Mouse (Mus musculus) hindbrain, embryonic 11.5 days (tissue): Measurements from ENCODE around the gene Ttc17. TPM values are rescaled to one million over a fixed set of nuclear protein-coding genes. Genes with fewer than 3 reads are reported as not detected.
A peak's percentile ranks its signal among the peaks of the same experiment; 100 is the strongest.
"Not testable (repeated sequence)": the region's sequence is repeated elsewhere in the genome, so short reads cannot be mapped to it uniquely, and the experiment has no call there.

ENCODE experiments used
- ATAC-seq: fragments of 200-750 bp; cut with Nextera tagmentation; 2 replicates; pipeline ENCODE4 v1.8.0; 2017; ENCODE audit warnings: mild to moderate bottlenecking, moderate TSS enrichment, moderate library complexity; ENCODE audit not compliant: low FRiP score
- DNase-seq: peaks from one replicate; pipeline ENCODE4 v3.0.0-alpha.2; 2015; ENCODE audit warnings: low spot score
- H3K27ac ChIP-seq: fragments of 300-500 bp; sonication (generic); 2 replicates; pipeline ENCODE4 v1.5.1; 2014; ENCODE audit warnings: mild to moderate bottlenecking, low read depth, low read length
- H3K27me3 ChIP-seq: fragments of 300-500 bp; sonication (generic); 2 replicates; pipeline ENCODE4 v1.6.1; 2014; ENCODE audit warnings: mild to moderate bottlenecking, low read length, moderate library complexity, mixed read lengths; ENCODE audit not compliant: control insufficient read depth, insufficient read depth
- H3K36me3 ChIP-seq: fragments of 300-500 bp; sonication (generic); 2 replicates; pipeline ENCODE4 v1.6.1; 2014; ENCODE audit warnings: mild to moderate bottlenecking, low read length, moderate library complexity, mixed read lengths; ENCODE audit not compliant: control insufficient read depth, insufficient read depth
- H3K4me1 ChIP-seq: fragments of 300-500 bp; sonication (generic); replicated peaks from 2 replicates; pipeline ENCODE4 v1.6.1; 2014; ENCODE audit warnings: low read length, mixed read lengths; ENCODE audit not compliant: control insufficient read depth, insufficient read depth
- H3K4me2 ChIP-seq: fragments of 300-500 bp; sonication (generic); replicated peaks from 2 replicates; pipeline ENCODE4 v1.6.1; 2014; ENCODE audit warnings: mild to moderate bottlenecking, low read depth, low read length
- H3K4me3 ChIP-seq: fragments of 300-500 bp; sonication (generic); 2 replicates; pipeline ENCODE4 v1.5.1; 2014; ENCODE audit warnings: low read depth, low read length
- H3K9ac ChIP-seq: fragments of 300-500 bp; sonication (generic); 2 replicates; pipeline ENCODE4 v1.6.1; 2014; ENCODE audit warnings: low read depth, low read length
- H3K9me3 ChIP-seq: fragments of 300-500 bp; sonication (generic); 2 replicates; pipeline ENCODE4 v1.6.1; 2016; ENCODE audit warnings: low read length; ENCODE audit not compliant: control insufficient read depth
- WGBS: fragments of 180-500 bp; shearing (Covaris S2); extraction: QIAGEN DNeasy Blood & Tissue Kit; methylation state at CpG from one replicate; pipeline ENCODE4 v1.1.7; 2014; 5-methylcytosine and 5-hydroxymethylcytosine counted together
- polyA plus RNA-seq: library from polyadenylated mRNA; unstranded; fragments of >200 nt; fragmentation: Nextera tagmentation; extraction: Ambion mirVana; gene quantifications from 2 replicates; pipeline ENCODE4 v1.2.1, GENCODE M21; 2014

The Ttc17 gene
- polyA plus RNA-seq, 1 experiment from 2014 or later = 16.3 TPM

GRCm38 (mm10) chr2:94391127-94391526 is 15.4 kb downstream of the Ttc17 start:
- H3K27me3 ChIP-seq, H3K4me3 ChIP-seq, H3K36me3 ChIP-seq, H3K4me1 ChIP-seq, H3K27ac ChIP-seq, ATAC-seq, H3K9me3 ChIP-seq, H3K4me2 ChIP-seq, DNase-seq, H3K9ac ChIP-seq: not testable (repeated sequence)
- WGBS = 91% methylated on average over 10 of the region's 12 CpGs

GRCm38 (mm10) chr2:94389000-94389399 is 17.5 kb downstream of the Ttc17 start:
- H3K36me3 ChIP-seq = no peaks in the 10 kb centered on the region
- no peaks in the 10 kb centered on the region for H3K9me3 ChIP-seq
- H3K27me3 ChIP-seq = no peaks in the 10 kb centered on the region
- no peak overlapping the region for H3K4me2 ChIP-seq
- no peak overlapping the region for H3K4me3 ChIP-seq
- no peaks in the 10 kb centered on the region for H3K4me1 ChIP-seq
- no peak for DNase-seq
- H3K9ac ChIP-seq = no peak overlapping the region
- 85% methylated on average over 9 of the region's 9 CpGs for WGBS
- ATAC-seq = no peak
- no peak overlapping the region for H3K27ac ChIP-seq

GRCm38 (mm10) chr2:94387846-94388245 is 18.6 kb downstream of the Ttc17 start:
- H3K27me3 ChIP-seq = no peaks in the 10 kb centered on the region
- H3K4me3 ChIP-seq = no peak overlapping the region
- H3K9me3 ChIP-seq = no peaks in the 10 kb centered on the region
- H3K36me3 ChIP-seq = no peaks in the 10 kb centered on the region
- no peaks in the 10 kb centered on the region for H3K4me1 ChIP-seq
- DNase-seq = no peak
- no peak for ATAC-seq
- WGBS = 96% methylated on average over 5 of the region's 5 CpGs
- H3K9ac ChIP-seq = no peak overlapping the region
- no peak overlapping the region for H3K27ac ChIP-seq
- H3K4me2 ChIP-seq = no peak overlapping the region

DNA sequence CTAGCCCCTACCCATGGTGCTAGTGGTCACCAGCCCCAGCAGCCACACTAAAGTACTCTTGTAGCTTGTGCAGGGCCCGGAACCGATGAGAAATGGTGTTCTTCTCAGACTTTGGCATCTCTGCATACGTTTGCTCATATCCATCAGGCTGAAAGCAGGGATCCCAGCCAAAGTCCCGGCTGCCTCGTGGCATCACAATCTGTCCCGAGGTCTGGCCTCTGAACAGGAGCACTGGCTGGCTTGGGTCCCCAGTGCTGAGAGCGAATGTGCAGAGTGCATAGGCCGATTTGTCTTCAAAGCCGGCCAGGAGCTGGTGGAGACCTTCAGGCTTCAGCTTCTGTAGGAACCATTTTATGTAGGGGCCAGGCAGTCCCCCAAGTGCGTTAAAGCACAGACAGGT is 22.0 kb downstream of the Ttc17 start:
- ATAC-seq, H3K27me3 ChIP-seq, H3K4me1 ChIP-seq, H3K27ac ChIP-seq, H3K9ac ChIP-seq, H3K4me2 ChIP-seq, H3K36me3 ChIP-seq, H3K9me3 ChIP-seq, H3K4me3 ChIP-seq, DNase-seq: not testable (repeated sequence)
- 93% methylated on average over 10 of the region's 10 CpGs for WGBS

- 74% methylated on average over 2 of the region's 2 CpGs for WGBS
- Histone ChIP-seq H3K27me3 (no peaks in the 10 kb centered on the region), H3K4me2 (no peak overlapping the region), H3K9me3 (no peaks in the 10 kb centered on the region), H3K4me1 (no peaks in the 10 kb centered on the region), H3K4me3 (no peak overlapping the region), H3K36me3 (no peaks in the 10 kb centered on the region), H3K9ac (no peak overlapping the region), H3K27ac (no peak overlapping the region)
- no peak for DNase-seq
- ATAC-seq = no peak
Measured at GRCm38 (mm10) chr2:94381057-94381647, 25.3 kb downstream of the Ttc17 start.

DNA sequence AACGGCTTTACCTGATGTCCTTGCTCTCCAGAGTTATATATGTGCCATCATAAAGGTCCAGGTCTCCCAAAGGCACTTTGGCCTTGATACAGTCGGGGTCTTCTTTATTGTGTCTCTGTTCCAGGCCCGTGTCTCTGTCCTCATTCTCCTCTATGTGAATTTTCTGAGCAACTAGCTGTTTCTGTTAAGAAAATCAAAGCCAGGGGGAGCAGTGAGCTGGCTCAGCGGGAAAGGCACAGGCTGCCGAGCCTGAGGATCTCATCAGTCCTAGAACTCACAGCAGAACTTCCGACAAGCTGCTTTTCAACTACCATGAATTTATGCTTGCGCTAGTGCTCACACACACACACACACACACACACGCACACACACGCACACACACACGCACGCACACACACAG is 27.8 kb downstream of the Ttc17 start:
- ATAC-seq = no peak
- DNase-seq = no peak
- H3K4me3 ChIP-seq = no peak overlapping the region
- H3K27me3 ChIP-seq = no peaks in the 10 kb centered on the region
- no peaks in the 10 kb centered on the region for H3K4me1 ChIP-seq
- H3K9me3 ChIP-seq = no peaks in the 10 kb centered on the region
- H3K27ac ChIP-seq = no peak overlapping the region
- 85% methylated on average over 11 of the region's 11 CpGs for WGBS
- no peak overlapping the region for H3K9ac ChIP-seq
- H3K36me3 ChIP-seq = peaks cover 4% of the 10 kb centered on the region; the same call in 1 of the 2 replicates
- no peak overlapping the region for H3K4me2 ChIP-seq

GRCm38 (mm10) chr2:94371093-94371492 is 35.4 kb downstream of the Ttc17 start:
- H3K27me3 ChIP-seq = no peaks in the 10 kb centered on the region
- no peak overlapping the region for H3K4me3 ChIP-seq
- no peak overlapping the region for H3K9ac ChIP-seq
- no peaks in the 10 kb centered on the region for H3K9me3 ChIP-seq
- H3K4me2 ChIP-seq = no peak overlapping the region
- H3K36me3 ChIP-seq = peaks cover 4% of the 10 kb centered on the region; the same call in 1 of the 2 replicates
- no peak overlapping the region for H3K27ac ChIP-seq
- H3K4me1 ChIP-seq = no peaks in the 10 kb centered on the region
- ATAC-seq (no peak), DNase-seq (peak; percentile 31)
- WGBS = 89% methylated on average over 6 of the region's 6 CpGs

GRCm38 (mm10) chr2:94363821-94364220 is 42.7 kb downstream of the Ttc17 start:
- H3K27me3 ChIP-seq = no peaks in the 10 kb centered on the region
- H3K9ac ChIP-seq = no peak overlapping the region
- H3K36me3 ChIP-seq = peaks cover 20% of the 10 kb centered on the region
- no peaks in the 10 kb centered on the region; the same call in 1 of the 2 replicates for H3K9me3 ChIP-seq
- no peak overlapping the region for H3K4me3 ChIP-seq
- WGBS = 94% methylated on average over 6 of the region's 6 CpGs
- DNase-seq (no peak), ATAC-seq (no peak)
- no peak overlapping the region for H3K4me2 ChIP-seq
- no peaks in the 10 kb centered on the region for H3K4me1 ChIP-seq
- H3K27ac ChIP-seq = no peak overlapping the region

DNA sequence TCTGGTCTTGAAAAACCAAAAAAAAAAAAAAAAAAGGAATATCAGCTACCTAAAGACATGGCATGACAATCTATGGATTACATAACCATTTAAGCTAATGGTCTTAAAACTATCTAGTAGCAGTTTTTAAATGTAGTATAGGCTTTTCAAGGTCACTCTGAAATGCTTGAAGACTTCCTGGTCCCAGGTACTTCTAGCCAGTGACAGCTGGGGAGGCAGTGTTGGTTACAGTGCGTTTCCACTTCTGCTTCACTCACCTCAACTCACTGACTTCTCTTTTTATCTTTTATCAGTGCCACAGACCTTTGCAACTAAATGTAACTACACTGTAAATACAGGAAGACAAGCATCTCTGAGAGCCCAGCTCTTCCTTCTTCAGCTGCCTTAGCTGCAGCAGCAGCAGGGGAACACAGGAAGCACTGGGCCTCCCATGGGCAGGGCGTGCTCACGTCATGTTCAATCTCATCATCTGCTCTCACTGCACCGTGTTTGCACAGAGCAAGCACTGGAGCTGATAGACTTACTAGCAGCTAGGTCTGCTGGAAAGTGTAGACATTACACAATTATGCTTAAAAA is 46.0 kb downstream of the Ttc17 start:
- Histone ChIP-seq H3K9me3 (no peaks in the 10 kb centered on the region; the same call in 1 of the 2 replicates), H3K27me3 (no peaks in the 10 kb centered on the region), H3K36me3 (peaks cover 19% of the 10 kb centered on the region), H3K4me2 (no peak overlapping the region), H3K9ac (no peak overlapping the region), H3K4me1 (no peaks in the 10 kb centered on the region), H3K27ac (no peak overlapping the region), H3K4me3 (no peak overlapping the region)
- DNase-seq (no peak), ATAC-seq (no peak)
- WGBS = 91% methylated on average over 4 of the region's 4 CpGs
